Mouse (Mus musculus): ENCODE results near the gene Drap1. TPM values are rescaled to one million over a fixed set of nuclear protein-coding genes. Genes with fewer than 3 reads are reported as not detected.
A peak's percentile ranks its signal among the peaks of the same experiment; 100 is the strongest.

Drap1 gene
- total and polyA plus RNA-seq, 3 experiments = 183 to 307 TPM; not detected in 1

DNA sequence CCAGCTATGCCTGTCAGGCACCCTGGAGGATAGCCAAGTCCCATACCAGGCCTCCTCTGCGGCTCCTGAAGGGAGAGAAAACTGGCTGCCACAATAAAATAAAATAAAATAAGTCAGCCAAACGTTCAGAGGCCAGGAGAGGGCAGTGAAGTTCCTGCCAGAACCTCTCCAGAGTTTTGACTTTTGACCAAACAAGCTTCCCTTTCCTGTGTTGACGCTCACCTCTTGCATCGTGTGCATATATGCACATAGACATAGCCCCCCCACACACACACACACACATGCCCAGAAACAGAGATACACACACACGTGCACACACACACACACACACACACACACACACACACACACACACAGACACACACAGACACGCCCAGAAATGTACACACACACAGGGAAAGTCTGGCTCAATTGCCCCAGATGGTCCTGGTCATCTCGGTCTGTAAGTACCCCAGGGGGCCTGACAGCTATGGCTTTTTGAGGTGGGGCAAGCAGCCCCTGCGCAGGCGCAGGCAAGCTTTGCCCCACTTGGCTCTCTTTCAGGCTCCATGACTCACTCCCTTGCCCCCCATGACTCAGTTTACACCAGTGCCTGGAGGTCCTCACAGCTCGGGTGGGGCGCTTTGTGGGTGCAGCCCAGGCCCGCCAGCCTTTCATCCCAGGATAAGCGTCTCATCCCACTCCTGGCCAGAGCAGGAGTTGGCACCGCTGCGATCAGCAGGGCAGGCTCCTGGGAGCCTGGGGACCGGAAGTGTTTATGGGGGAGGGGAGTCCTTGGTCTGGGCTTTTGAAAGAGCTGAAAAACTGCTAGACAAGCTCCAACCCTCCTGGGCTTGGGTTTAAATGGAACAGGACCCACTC, 8.4 kb upstream of the Drap1 start (continued):
- TF ChIP-seq GABPA (IDR thresholded peaks at IDR 0.05; ENCODE audit: low read depth, low read length) (no peak), SIN3A (IDR thresholded peaks at IDR 0.05; ENCODE audit: low read length) (peak; percentile 83), CHD1 (IDR thresholded peaks at IDR 0.05; ENCODE audit: low read depth, low read length) (no peak), ELF1 (IDR thresholded peaks at IDR 0.05; ENCODE audit: low read depth, low read length) (peak; percentile 77), MYB (IDR thresholded peaks at IDR 0.05; ENCODE audit: low read depth, low read length) (no peak)

- peaks cover 0 to 9% of the 10 kb centered on the region in 2 experiments; a peak in 2 of 4 replicates for H3K36me3 ChIP-seq (ENCODE audit: control insufficient read depth in 1 of 2, insufficient read depth in 2 of 2, low read length in 2 of 2)
These were observed 7.2 kb upstream of the Drap1 start for GRCm38 (mm10) chr19:5431911-5432464.

DNA sequence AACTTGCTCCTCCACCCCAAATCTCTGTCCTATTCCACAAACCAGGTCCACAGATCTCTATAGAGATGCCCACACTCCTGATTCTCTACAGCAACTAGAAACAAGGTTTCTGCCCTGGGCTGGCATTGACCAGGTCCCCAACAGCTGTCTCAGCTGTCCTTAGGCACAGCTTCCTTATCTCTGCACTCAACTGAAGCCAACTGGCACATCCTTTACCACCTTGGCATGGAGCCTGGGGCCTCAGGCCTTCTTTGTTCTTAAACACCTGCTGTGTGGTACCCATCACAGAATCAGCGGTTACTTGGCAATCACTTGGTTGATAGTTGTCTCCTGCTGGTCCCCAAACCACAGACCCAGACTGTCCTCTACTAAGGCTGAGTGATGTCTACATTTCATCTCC, 5.6 kb upstream of the Drap1 start:
- peaks cover 0 to 9% of the 10 kb centered on the region in 2 experiments; a peak in 2 of 4 replicates for H3K36me3 ChIP-seq (ENCODE audit: control insufficient read depth in 1 of 2, insufficient read depth in 2 of 2, low read length in 2 of 2)
- H3K9me3 ChIP-seq (replicated peaks; ENCODE audit: insufficient read depth, low read length) = no peaks in the 10 kb centered on the region
- H3K4me1 ChIP-seq (ENCODE audit: control insufficient read depth in 1 of 2, insufficient read depth in 2 of 2, low read length in 2 of 2) = peaks cover 5 to 23% of the 10 kb centered on the region in 2 experiments
- DNase-seq (ENCODE audit: low read depth, low spot score) = no peak
- H3K79me2 ChIP-seq (ENCODE audit: control insufficient read depth, insufficient read depth, low read length, poor library complexity) = peaks cover 10% of the 10 kb centered on the region
- no peaks in the 10 kb centered on the region for H3K27me3 ChIP-seq (ENCODE audit: control insufficient read depth in 1 of 2, insufficient read depth in 2 of 2, low read length in 2 of 2)
- no peak overlapping the region for H3K27ac ChIP-seq (ENCODE audit: control insufficient read depth, low read depth, low read length)
- no peak for TF ChIP-seq JUND (IDR thresholded peaks at IDR 0.05; ENCODE audit: low read depth, low read length)
- no peak for TF ChIP-seq NELFE (IDR thresholded peaks at IDR 0.05; ENCODE audit: low read depth, low read length)
- TF ChIP-seq KAT2A (conservative IDR thresholded peaks at IDR 0.05; ENCODE audit: low read depth, low read length) = no peak
- no peak for TF ChIP-seq NRF1 (IDR thresholded peaks at IDR 0.05; ENCODE audit: insufficient read depth, low read depth, low read length, poor library complexity, severe bottlenecking)
- TF ChIP-seq ETS1 (IDR thresholded peaks at IDR 0.05; ENCODE audit: low read depth, low read length) = 0 out of 2 replicates have a peak, but pooled peaks have one; percentile 21
- no peak for TF ChIP-seq MYB (IDR thresholded peaks at IDR 0.05; ENCODE audit: low read depth, low read length)
- no peak overlapping the region for H3K4me3 ChIP-seq (ENCODE audit: control insufficient read depth in 1 of 2, insufficient read depth in 1 of 2, low read depth in 2 of 2, low read length in 2 of 2)
- H3K9ac ChIP-seq (ENCODE audit: control insufficient read depth, low read depth, low read length, poor library complexity, severe bottlenecking) = no peak overlapping the region

More at GRCm38 (mm10) chr19:5431911-5432464, 7.2 kb upstream of the Drap1 start:
- Histone ChIP-seq H3K9me3 (replicated peaks; ENCODE audit: insufficient read depth, low read length) (no peaks in the 10 kb centered on the region), H3K4me1 (ENCODE audit: control insufficient read depth in 1 of 2, insufficient read depth in 2 of 2, low read length in 2 of 2) (peaks cover 5 to 16% of the 10 kb centered on the region in 2 experiments), H3K4me3 (ENCODE audit: control insufficient read depth in 1 of 2, insufficient read depth in 1 of 2, low read depth in 2 of 2, low read length in 2 of 2) (no peak overlapping the region), H3K27me3 (ENCODE audit: control insufficient read depth in 1 of 2, insufficient read depth in 2 of 2, low read length in 2 of 2) (no peaks in the 10 kb centered on the region), H3K9ac (ENCODE audit: control insufficient read depth, low read depth, low read length, poor library complexity, severe bottlenecking) (no peak overlapping the region), H3K79me2 (ENCODE audit: control insufficient read depth, insufficient read depth, low read length, poor library complexity) (no peaks in the 10 kb centered on the region; the same call in 1 of the 2 replicates), H3K27ac (ENCODE audit: control insufficient read depth, low read depth, low read length) (no peak overlapping the region)
- TF ChIP-seq ZKSCAN1 (IDR thresholded peaks at IDR 0.05; ENCODE audit: low read depth, low read length) = no peak
- no peak for TF ChIP-seq USF1 (IDR thresholded peaks at IDR 0.05; ENCODE audit: low read depth, low read length)
- no peak for TF ChIP-seq ZC3H11A (IDR thresholded peaks at IDR 0.05; ENCODE audit: low read depth, low read length)
- no peak for TF ChIP-seq MYC (IDR thresholded peaks at IDR 0.05; ENCODE audit: low read depth, low read length)
- TF ChIP-seq NRF1 (IDR thresholded peaks at IDR 0.05; ENCODE audit: insufficient read depth, low read depth, low read length, poor library complexity, severe bottlenecking) = no peak
- no peak for TF ChIP-seq POLR2AphosphoS2 (IDR thresholded peaks at IDR 0.05; ENCODE audit: low read length)
- TF ChIP-seq MEF2A (IDR thresholded peaks at IDR 0.05; ENCODE audit: extremely low read depth, insufficient replicate concordance, low read depth, low read length, poor library complexity, severe bottlenecking) = no peak
- TF ChIP-seq MAX (IDR thresholded peaks at IDR 0.05; ENCODE audit: low read length) = no peak
- no peak for TF ChIP-seq CHD2 (IDR thresholded peaks at IDR 0.05; ENCODE audit: low read length)
- TF ChIP-seq RCOR1 (IDR thresholded peaks at IDR 0.05; ENCODE audit: low read depth, low read length) = no peak
- no peak for TF ChIP-seq CTCF (IDR thresholded peaks at IDR 0.05 in 2 of 3, conservative IDR thresholded peaks at IDR 0.05 in 1 of 3; ENCODE audit: control insufficient read depth in 1 of 3, insufficient read depth in 1 of 3, low read depth in 2 of 3, low read length in 3 of 3, poor library complexity in 1 of 3, severe bottlenecking in 1 of 3)
- no peak for TF ChIP-seq GABPA (IDR thresholded peaks at IDR 0.05; ENCODE audit: low read depth, low read length)
- no peak for TF ChIP-seq HCFC1 (IDR thresholded peaks at IDR 0.05; ENCODE audit: low read depth, low read length)
- TF ChIP-seq JUND (IDR thresholded peaks at IDR 0.05; ENCODE audit: low read depth, low read length) = no peak
- no peak for TF ChIP-seq MXI1 (IDR thresholded peaks at IDR 0.05; ENCODE audit: low read depth, low read length)
- TF ChIP-seq SIN3A (IDR thresholded peaks at IDR 0.05; ENCODE audit: low read length) = no peak
- TF ChIP-seq MAZ (IDR thresholded peaks at IDR 0.05; ENCODE audit: low read depth, low read length) = no peak
- no peak for TF ChIP-seq CHD1 (IDR thresholded peaks at IDR 0.05; ENCODE audit: low read depth, low read length)
- no peak for TF ChIP-seq MAFK (IDR thresholded peaks at IDR 0.05; ENCODE audit: borderline replicate concordance, low read depth, low read length)
- no peak for TF ChIP-seq TAL1 (IDR thresholded peaks at IDR 0.05; ENCODE audit: low read length)
- DNase-seq (ENCODE audit: low read depth, low spot score) = no peak
